8 mouse cellular contexts compared by ENCODE assay signal in genomic region chr11:94989562-94990017, GRCm38 (mm10). TPM values are rescaled to one million over a fixed set of nuclear protein-coding genes. Genes with fewer than 3 reads are reported as not detected.
A peak's percentile ranks its signal among the peaks of the same experiment; 100 is the strongest.
DNase-seq lines count a peak whose midpoint lies in the region; ATAC-seq lines count a peak whose summit lies in the region.

No protein-coding gene starts in this region.

- peak; percentile 62 for ATAC-seq in intestine, embryonic 15.5 days

- H3K4me3 ChIP-seq in intestine, embryonic 15.5 days (replicated peaks), result peak overlapping the region; percentile 47
- H3K4me3 ChIP-seq in midbrain, embryonic 10.5 days, result peak overlapping the region; percentile 81

- no peaks in the 10 kb centered on the region for H3K36me3 ChIP-seq in intestine, embryonic 15.5 days
- peaks cover 7% of the 10 kb centered on the region for H3K36me3 ChIP-seq in midbrain, embryonic 10.5 days

- peak overlapping the region; percentile 52 for H3K9ac ChIP-seq in intestine, embryonic 15.5 days

- H3K27ac ChIP-seq in intestine, embryonic 15.5 days, result peak overlapping the region; percentile 92
- peak overlapping the region; percentile 96 for H3K27ac ChIP-seq in midbrain, embryonic 10.5 days (replicated peaks)

- peaks cover 55% of the 10 kb centered on the region for H3K4me1 ChIP-seq in intestine, embryonic 15.5 days (replicated peaks)
- H3K4me1 ChIP-seq in midbrain, embryonic 10.5 days, result peaks cover 85% of the 10 kb centered on the region

- intact Hi-C loops in gastrocnemius, postnatal 36 days (cut with DNase I), result no loop called here
- intact Hi-C loops in left cerebral cortex, postnatal 4 days (cut with DNase I), result loop anchor here (10.0 kb wide), 1 partner anchor 265 kb away; no protein-coding TSS in a partner anchor

- H3K9me3 ChIP-seq in intestine, embryonic 15.5 days, result no peaks in the 10 kb centered on the region
- H3K9me3 ChIP-seq in midbrain, embryonic 10.5 days (replicated peaks), result no peaks in the 10 kb centered on the region

- no peaks in the 10 kb centered on the region for H3K27me3 ChIP-seq in intestine, embryonic 15.5 days (replicated peaks)
- no peaks in the 10 kb centered on the region; the same call in 1 of the 2 replicates for H3K27me3 ChIP-seq in midbrain, embryonic 10.5 days (ENCODE audit: low read depth, poor library complexity, severe bottlenecking)

- peak overlapping the region; percentile 93 for H3K4me2 ChIP-seq in intestine, embryonic 15.5 days (replicated peaks)

- DNase-seq in urinary bladder, adult 18-20 months (ENCODE audit: low spot score in 2 of 2), result peak; percentile 70 to 73
- DNase-seq in urinary bladder, postnatal 10 days (ENCODE audit: low spot score), result no peak
- DNase-seq in embryo, embryonic 11.5 days (ENCODE audit: low read depth, low spot score), result peak; percentile 86
- peak; percentile 73 to 74 for DNase-seq in gastrocnemius, postnatal 36 days
- DNase-seq in left cerebral cortex, postnatal 4 days, result peak; percentile 81
- peak; percentile 93 for DNase-seq in midbrain, embryonic 10.5 days (ENCODE audit: low spot score)
- peak; percentile 92 for DNase-seq in skeletal muscle tissue, adult 2 months (ENCODE audit: low read depth, low spot score)

- WGBS in intestine, embryonic 15.5 days, result 1% methylated on average over 12 of the region's 12 CpGs
- under 1% methylated on average over 12 of the region's 12 CpGs for WGBS in midbrain, embryonic 10.5 days

RNA-seq across cellular contexts. Expression of gene Ppp1r9b, which starts 1.2 kb away (rescaled TPM):
- 10 to 100 TPM; 21.9 to 22.0 TPM for total RNA-seq in gastrocnemius, postnatal 36 days (2021)
- polyA plus RNA-seq in intestine, embryonic 15.5 days (2015; fragmentation: Nextera tagmentation; extraction: Ambion mirVana), result 6.8 and 8.1 TPM in 2 replicates
- total RNA-seq in left cerebral cortex, postnatal 4 days (2021), result 100 to 1,000 TPM; 273 to 276 TPM
- 8.6 and 9.0 TPM in 2 replicates for polyA plus RNA-seq in midbrain, embryonic 10.5 days (2016; fragmentation: Nextera tagmentation; extraction: Ambion mirVana)

RNA-seq across cellular contexts. Expression of gene Sgca, which starts 13.5 kb away (rescaled TPM):
- total RNA-seq in gastrocnemius, postnatal 36 days (2021), result 100 to 1,000 TPM; 252 to 259 TPM
- polyA plus RNA-seq in intestine, embryonic 15.5 days (2015; fragmentation: Nextera tagmentation; extraction: Ambion mirVana), result 0.19 TPM in 1 of 2 replicates, not detected in the other
- total RNA-seq in left cerebral cortex, postnatal 4 days (2021), result not detected
- 0.20 TPM in 1 of 2 replicates, not detected in the other for polyA plus RNA-seq in midbrain, embryonic 10.5 days (2016; fragmentation: Nextera tagmentation; extraction: Ambion mirVana)

RNA-seq across cellular contexts. Expression of gene Samd14, which starts 20.1 kb away (rescaled TPM):
- total RNA-seq in gastrocnemius, postnatal 36 days (2021), result under 1 TPM; 0.44 to 0.56 TPM
- polyA plus RNA-seq in intestine, embryonic 15.5 days (2015; fragmentation: Nextera tagmentation; extraction: Ambion mirVana), result 15.0 and 15.3 TPM in 2 replicates
- total RNA-seq in left cerebral cortex, postnatal 4 days (2021), result 100 to 1,000 TPM; 173 to 176 TPM
- polyA plus RNA-seq in midbrain, embryonic 10.5 days (2016; fragmentation: Nextera tagmentation; extraction: Ambion mirVana), result 40.8 and 58.6 TPM in 2 replicates

RNA-seq across cellular contexts. Expression of gene Hils1, which starts 22.2 kb away (rescaled TPM):
- not detected for total RNA-seq in gastrocnemius, postnatal 36 days (2021)
- polyA plus RNA-seq in intestine, embryonic 15.5 days (2015; fragmentation: Nextera tagmentation; extraction: Ambion mirVana), result not detected in 2 replicates
- total RNA-seq in left cerebral cortex, postnatal 4 days (2021), result under 1 TPM in 1 of 2 experiments, not detected in 1; 0.46 TPM
- polyA plus RNA-seq in midbrain, embryonic 10.5 days (2016; fragmentation: Nextera tagmentation; extraction: Ambion mirVana), result not detected in 2 replicates

RNA-seq across cellular contexts. Expression of gene Pdk2, which starts 51.6 kb away (rescaled TPM):
- total RNA-seq in gastrocnemius, postnatal 36 days (2021), result 100 to 1,000 TPM; 370 to 480 TPM
- polyA plus RNA-seq in intestine, embryonic 15.5 days (2015; fragmentation: Nextera tagmentation; extraction: Ambion mirVana), result 30.8 and 31.2 TPM in 2 replicates
- total RNA-seq in left cerebral cortex, postnatal 4 days (2021), result 10 to 100 TPM; 21.4 to 22.2 TPM
- 9.7 and 15.3 TPM in 2 replicates for polyA plus RNA-seq in midbrain, embryonic 10.5 days (2016; fragmentation: Nextera tagmentation; extraction: Ambion mirVana)

Comparison
In these comparisons a context has a peak if more than half of its experiments do, and no peak if none do; other contexts are left out.
1. RNA of gene Ppp1r9b, which starts 1.2 kb away (total RNA-seq): 273 to 276 TPM in left cerebral cortex, postnatal 4 days; 21.9 to 22.0 TPM in gastrocnemius, postnatal 36 days; every median in the first group is over 10 times any median in the second.
2. RNA of gene Sgca, which starts 13.5 kb away (total RNA-seq): 252 to 259 TPM in gastrocnemius, postnatal 36 days; not detected in left cerebral cortex, postnatal 4 days; every median in the first group is over 100 times any median in the second.
3. RNA of gene Samd14, which starts 20.1 kb away (total RNA-seq): 173 to 176 TPM in left cerebral cortex, postnatal 4 days; 0.44 to 0.56 TPM in gastrocnemius, postnatal 36 days; every median in the first group is over 100 times any median in the second.